Mouse (Mus musculus) C2C12 (cell line): ENCODE measurements at regions not wholly inside any gene's neighbourhood (a gene's known extent, or its start where the extent isn't known, plus 50 kb on each side); places are given as distances from the start of the nearest gene placed in this dataset.

Source experiments
- CEBPB ChIP-seq: IDR thresholded peaks from one replicate; pipeline ENCODE4 v1.6.1; 2011; ENCODE audit warnings: low read depth, mild to moderate bottlenecking, control low read depth, moderate library complexity
- CTCF ChIP-seq: IDR thresholded peaks from one replicate; pipeline ENCODE4 v1.5.1; 2011; ENCODE audit not compliant: control insufficient read depth, insufficient read depth, insufficient read length
- FOSL1 ChIP-seq: IDR thresholded peaks from one replicate; pipeline ENCODE4 v1.8.0; 2011; ENCODE audit warnings: mild to moderate bottlenecking, low read length; ENCODE audit not compliant: poor library complexity, insufficient read depth, severe bottlenecking
- MAX ChIP-seq: IDR thresholded peaks from one replicate; pipeline ENCODE4 v1.6.1; 2011; ENCODE audit warnings: mild to moderate bottlenecking, control low read depth
- MYOD1 ChIP-seq: IDR thresholded peaks from one replicate; pipeline ENCODE4 v1.6.1; 2011; ENCODE audit warnings: low read depth; ENCODE audit not compliant: control insufficient read depth, insufficient read length
- MYOG ChIP-seq: IDR thresholded peaks from one replicate; pipeline ENCODE4 v1.6.1; 2011; ENCODE audit not compliant: control insufficient read depth, insufficient read length; ENCODE audit errors: extremely low read depth
- USF1 ChIP-seq: IDR thresholded peaks from one replicate; pipeline ENCODE4 v1.6.1; 2011; ENCODE audit warnings: low read depth, mild to moderate bottlenecking, control low read depth, moderate library complexity

DNA sequence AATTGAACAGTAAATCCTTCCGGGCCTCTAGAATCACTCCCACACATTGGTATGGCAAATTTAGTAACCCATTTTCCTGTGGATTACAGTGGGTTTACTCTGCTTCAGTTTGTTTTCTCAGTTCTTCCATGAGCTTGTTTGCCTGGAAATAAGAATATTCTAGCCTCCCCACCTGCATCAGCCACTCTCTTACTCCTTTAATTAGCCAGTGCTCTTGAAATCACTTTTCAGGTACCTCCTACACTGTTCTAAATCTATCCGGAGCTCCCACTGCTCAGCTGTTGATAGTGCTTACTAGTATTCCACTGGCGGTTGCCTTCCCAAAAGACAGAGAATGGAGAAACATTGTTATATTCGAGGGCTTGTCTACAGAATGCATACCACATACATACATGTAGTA, 167.1 kb downstream of the Htr7 start:
- TF ChIP-seq CTCF (no peak), MYOD1 (no peak), USF1 (no peak), MAX (no peak), MYOG (no peak), CEBPB (no peak), FOSL1 (no peak)
